Mouse (Mus musculus) hindbrain, postnatal 0 days (tissue): ENCODE measurements around the gene Gm9507. TPM values are rescaled to one million over a fixed set of nuclear protein-coding genes. Genes with fewer than 3 reads are reported as not detected.
"Not testable (repeated sequence)": the region's sequence is repeated elsewhere in the genome, so short reads cannot be mapped to it uniquely, and the experiment has no call there.

Source experiments
- ATAC-seq: fragments of 200-750 bp; cut with Nextera tagmentation; 2 replicates; pipeline ENCODE4 v1.8.0; 2017; ENCODE audit warnings: mild to moderate bottlenecking, moderate TSS enrichment, moderate library complexity
- DNase-seq: peaks from one replicate; pipeline ENCODE4 v3.0.0-alpha.2; 2015; ENCODE audit warnings: low spot score
- H3K27ac ChIP-seq: fragments of 300-500 bp; sonication (generic); 2 replicates; pipeline ENCODE4 v1.5.1; 2014; ENCODE audit warnings: mild to moderate bottlenecking
- H3K27me3 ChIP-seq: fragments of 300-500 bp; sonication (generic); 2 replicates; pipeline ENCODE4 v1.6.1; 2014; ENCODE audit warnings: low read length, mixed read lengths; ENCODE audit not compliant: insufficient read depth
- H3K36me3 ChIP-seq: fragments of 300-500 bp; sonication (generic); 2 replicates; pipeline ENCODE4 v1.6.1; 2014; ENCODE audit warnings: low read length, mixed read lengths; ENCODE audit not compliant: insufficient read depth
- H3K4me1 ChIP-seq: fragments of 300-500 bp; sonication (generic); 2 replicates; pipeline ENCODE4 v1.6.1; 2014; ENCODE audit warnings: antibody characterized with exemption, low read length, mixed read lengths; ENCODE audit not compliant: insufficient read depth
- H3K4me2 ChIP-seq: fragments of 300-500 bp; sonication (generic); 2 replicates; pipeline ENCODE4 v1.6.1; 2014; ENCODE audit warnings: low read depth, mild to moderate bottlenecking, low read length, moderate library complexity, mixed read lengths
- H3K4me3 ChIP-seq: fragments of 300-500 bp; sonication (generic); 2 replicates; pipeline ENCODE4 v1.5.1; 2014; ENCODE audit warnings: low read length
- H3K9ac ChIP-seq: fragments of 300-500 bp; sonication (generic); replicated peaks from 2 replicates; pipeline ENCODE4 v1.6.1; 2014; ENCODE audit warnings: mild to moderate bottlenecking, low read length, moderate library complexity, mixed read lengths
- H3K9me3 ChIP-seq: fragments of 300-500 bp; sonication (generic); 2 replicates; pipeline ENCODE4 v1.6.1; 2016; ENCODE audit warnings: low read length, mixed read lengths
- CTCF ChIP-seq: IDR thresholded peaks from 2 replicates; pipeline ENCODE4 v1.5.1; 2016; ENCODE audit warnings: antibody characterized with exemption, control low read depth, low read depth
- WGBS: fragments of 180-500 bp; shearing (Covaris S2); extraction: QIAGEN DNeasy Blood & Tissue Kit; methylation state at CpG from one replicate; pipeline ENCODE4 v1.1.7; 2014; 5-methylcytosine and 5-hydroxymethylcytosine counted together
- polyA plus RNA-seq: library from polyadenylated mRNA; unstranded; fragments of >200 nt; fragmentation: Nextera tagmentation; extraction: Ambion mirVana; gene quantifications from 2 replicates; pipeline ENCODE4 v1.2.1, GENCODE M21; 2015
- total RNA-seq: library from RNA; depleted of rRNA; stranded (reverse); fragments of >200 nt; gene quantifications from 2 replicates; pipeline ENCODE4 v1.2.3, GENCODE M21; 2014

Gm9507 gene
- total and polyA plus RNA-seq, 2 experiments from 2014 or later = not detected

DNA sequence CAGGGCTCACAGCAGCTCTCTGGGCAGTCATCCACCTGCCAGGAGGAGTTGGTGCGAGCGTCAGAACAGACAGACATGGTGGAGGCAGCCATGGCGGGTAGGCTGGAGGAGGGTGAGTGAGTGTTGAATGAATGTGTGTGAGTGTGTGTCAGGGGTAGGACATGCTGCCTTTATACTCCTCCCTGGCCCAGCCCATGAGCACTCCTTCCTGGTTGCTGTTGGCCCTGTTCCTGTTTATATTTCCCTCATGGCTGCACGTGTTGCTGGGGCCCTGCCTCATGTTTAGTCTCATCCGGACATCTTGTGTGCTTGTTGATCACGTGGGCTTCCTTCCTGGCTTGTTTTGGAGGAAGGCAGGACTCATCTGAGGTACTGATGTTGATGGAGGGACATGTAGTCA, 15.3 kb upstream of the Gm9507 start, which contains the start of gene Krtap10-4:
Krtap10-4 (minus strand) TSS at position 145 of the 400 bp plus-strand sequence.
- ATAC-seq = no peak
- H3K4me3 ChIP-seq = no peak within 1 kb of the TSS
- no peak within 1 kb of the TSS for H3K4me2 ChIP-seq
- H3K9ac ChIP-seq = no peak within 1 kb of the TSS
- no peak for DNase-seq
- H3K36me3 ChIP-seq = no peaks in the 10 kb centered on the region
- WGBS = 56% methylated on average over 6 of the region's 6 CpGs
- TF ChIP-seq CTCF = no peak
- no peak within 1 kb of the TSS for H3K27ac ChIP-seq
- H3K9me3 ChIP-seq = no peaks in the 10 kb centered on the region
- H3K27me3 ChIP-seq = no peaks in the 10 kb centered on the region
- no peaks in the 10 kb centered on the region for H3K4me1 ChIP-seq

DNA sequence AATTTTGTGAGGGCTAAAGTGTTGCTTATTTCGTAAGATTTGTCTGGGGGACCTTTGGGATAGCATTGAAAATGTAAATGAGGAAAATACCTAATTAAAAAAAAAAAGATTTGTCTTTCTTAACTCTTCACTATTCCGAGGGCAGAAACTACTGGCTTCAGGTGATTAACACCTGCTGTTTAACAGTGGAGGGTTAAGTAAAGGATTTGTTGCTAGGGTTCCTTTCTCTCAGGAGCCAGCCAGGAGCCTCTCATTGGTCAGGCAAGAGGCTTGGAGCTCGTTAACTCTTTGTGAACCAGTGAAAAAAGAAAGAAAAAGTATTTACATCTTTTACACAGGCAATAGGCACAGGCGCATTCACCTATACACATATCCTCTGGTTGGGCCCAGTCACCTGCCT, 7.6 kb upstream of the Gm9507 start:
- DNase-seq = no peak
- Histone ChIP-seq H3K9ac (no peak overlapping the region), H3K27me3 (no peaks in the 10 kb centered on the region), H3K4me3 (no peak overlapping the region), H3K36me3 (no peaks in the 10 kb centered on the region), H3K9me3 (no peaks in the 10 kb centered on the region), H3K27ac (no peak overlapping the region), H3K4me1 (no peaks in the 10 kb centered on the region), H3K4me2 (no peak overlapping the region)
- no peak for TF ChIP-seq CTCF
- no peak for ATAC-seq
- WGBS = 47% methylated on average over 4 of the region's 4 CpGs

DNA sequence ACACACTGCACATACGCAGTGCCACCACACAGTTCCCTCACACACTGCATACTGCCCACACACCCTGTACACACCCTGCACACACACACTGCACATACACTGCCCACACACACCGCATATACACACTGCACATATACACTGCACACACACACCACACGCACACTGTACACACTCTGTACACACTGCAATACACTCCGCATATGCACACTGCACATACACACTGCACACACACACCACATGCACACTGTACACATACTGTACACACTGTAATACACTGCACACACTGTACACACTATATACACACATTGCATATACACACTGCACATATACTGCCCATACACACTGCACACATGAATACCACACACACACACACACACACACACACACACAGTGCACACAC, 6.9 kb upstream of the Gm9507 start:
- H3K9me3 ChIP-seq = no peaks in the 10 kb centered on the region
- no peaks in the 10 kb centered on the region for H3K27me3 ChIP-seq
- H3K4me2 ChIP-seq = no peak overlapping the region
- no peaks in the 10 kb centered on the region for H3K36me3 ChIP-seq
- H3K4me1 ChIP-seq = no peaks in the 10 kb centered on the region
- WGBS = 96% methylated on average over 4 of the region's 4 CpGs
- no peak overlapping the region for H3K9ac ChIP-seq
- no peak overlapping the region for H3K4me3 ChIP-seq
- no peak for DNase-seq
- no peak overlapping the region for H3K27ac ChIP-seq
- ATAC-seq = peak; percentile 52
- no peak for TF ChIP-seq CTCF

DNA sequence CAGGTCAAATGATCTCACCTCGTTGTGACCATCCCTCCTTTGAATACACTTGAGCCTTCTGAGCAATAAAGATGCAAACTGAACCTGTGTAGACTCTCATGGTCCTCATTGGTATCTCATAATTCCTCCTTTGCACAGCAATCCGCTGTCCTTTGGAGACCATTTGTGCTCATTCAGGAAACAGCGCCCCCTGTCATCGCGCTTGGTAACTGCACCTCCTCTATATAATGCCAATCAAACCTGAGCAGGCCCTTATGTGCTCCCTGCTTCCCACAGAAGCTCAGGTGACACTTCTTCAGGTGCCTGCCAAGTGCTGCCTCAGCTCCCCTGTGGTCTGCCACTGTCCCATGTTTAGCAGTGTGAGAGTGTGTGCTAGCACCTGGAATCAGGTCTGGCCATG, 3.9 kb upstream of the Gm9507 start:
- peak; percentile 51 for DNase-seq
- Histone ChIP-seq H3K9ac (no peak overlapping the region), H3K4me3 (no peak overlapping the region), H3K9me3 (no peaks in the 10 kb centered on the region), H3K27ac (no peak overlapping the region), H3K4me2 (no peak overlapping the region), H3K36me3 (no peaks in the 10 kb centered on the region), H3K27me3 (no peaks in the 10 kb centered on the region), H3K4me1 (no peaks in the 10 kb centered on the region)
- peak; percentile 48; the same call in 1 of the 2 replicates for ATAC-seq
- 30% methylated on average over 5 of the region's 5 CpGs for WGBS
- peak; percentile 72 for TF ChIP-seq CTCF

DNA sequence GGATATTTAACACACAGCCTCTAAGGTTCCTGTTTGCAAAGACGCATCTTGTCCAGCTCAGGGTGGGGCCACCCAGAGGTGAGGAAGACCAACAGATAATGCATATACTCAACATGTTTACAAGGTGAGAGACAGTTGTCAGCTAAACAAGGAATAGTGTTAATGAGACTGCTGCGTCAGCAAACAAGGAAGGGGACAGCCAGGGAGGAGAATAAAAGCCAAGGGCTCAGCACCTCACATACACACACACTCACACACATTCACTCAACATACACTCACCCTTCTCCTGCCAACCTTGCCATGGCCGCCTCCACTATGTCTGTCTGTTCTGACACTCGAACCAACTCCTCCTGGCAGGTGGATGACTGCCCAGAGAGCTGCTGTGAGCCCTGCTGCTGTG, 2.7 kb upstream of the Gm9507 start, which contains the start of gene Gm2696:
Gm2696 (plus strand) TSS at position 301 of the 400 bp plus-strand sequence.
- Histone ChIP-seq H3K27ac (no peak within 1 kb of the TSS), H3K4me2 (no peak within 1 kb of the TSS), H3K36me3 (no peaks in the 10 kb centered on the region), H3K4me1 (no peaks in the 10 kb centered on the region), H3K9ac (no peak within 1 kb of the TSS), H3K27me3 (no peaks in the 10 kb centered on the region), H3K9me3 (no peaks in the 10 kb centered on the region), H3K4me3 (no peak within 1 kb of the TSS)
- ATAC-seq (no peak), DNase-seq (no peak)
- TF ChIP-seq CTCF = no peak
- 44% methylated on average over 4 of the region's 4 CpGs for WGBS

DNA sequence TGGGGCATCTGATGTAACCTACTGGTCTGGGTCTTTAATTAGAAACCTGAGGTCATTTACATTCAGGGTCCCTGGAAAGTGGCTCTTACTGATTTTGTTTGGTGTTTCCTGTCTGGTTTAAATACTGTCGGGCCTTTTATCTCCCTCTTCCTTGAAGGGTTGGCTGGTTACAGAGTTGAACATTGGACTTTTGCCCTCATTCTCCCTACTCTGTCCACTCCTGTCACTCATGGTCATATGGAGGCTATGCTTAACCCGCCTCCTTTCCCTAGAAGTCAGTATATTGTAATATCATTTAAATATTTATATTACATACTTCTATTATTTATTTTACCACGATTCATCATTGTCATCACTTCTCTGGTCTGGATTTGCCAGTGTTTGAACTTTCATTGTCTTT, 7.5 kb downstream of the Gm9507 start:
- 80% methylated on average over 3 of the region's 3 CpGs for WGBS
- H3K27me3 ChIP-seq = no peaks in the 10 kb centered on the region
- no peak overlapping the region for H3K4me2 ChIP-seq
- H3K4me1 ChIP-seq = no peaks in the 10 kb centered on the region
- H3K9me3 ChIP-seq = no peaks in the 10 kb centered on the region
- DNase-seq (no peak), ATAC-seq (no peak)
- H3K9ac ChIP-seq = no peak overlapping the region
- no peak for TF ChIP-seq CTCF
- no peak overlapping the region for H3K4me3 ChIP-seq
- H3K27ac ChIP-seq = no peak overlapping the region
- no peaks in the 10 kb centered on the region for H3K36me3 ChIP-seq

DNA sequence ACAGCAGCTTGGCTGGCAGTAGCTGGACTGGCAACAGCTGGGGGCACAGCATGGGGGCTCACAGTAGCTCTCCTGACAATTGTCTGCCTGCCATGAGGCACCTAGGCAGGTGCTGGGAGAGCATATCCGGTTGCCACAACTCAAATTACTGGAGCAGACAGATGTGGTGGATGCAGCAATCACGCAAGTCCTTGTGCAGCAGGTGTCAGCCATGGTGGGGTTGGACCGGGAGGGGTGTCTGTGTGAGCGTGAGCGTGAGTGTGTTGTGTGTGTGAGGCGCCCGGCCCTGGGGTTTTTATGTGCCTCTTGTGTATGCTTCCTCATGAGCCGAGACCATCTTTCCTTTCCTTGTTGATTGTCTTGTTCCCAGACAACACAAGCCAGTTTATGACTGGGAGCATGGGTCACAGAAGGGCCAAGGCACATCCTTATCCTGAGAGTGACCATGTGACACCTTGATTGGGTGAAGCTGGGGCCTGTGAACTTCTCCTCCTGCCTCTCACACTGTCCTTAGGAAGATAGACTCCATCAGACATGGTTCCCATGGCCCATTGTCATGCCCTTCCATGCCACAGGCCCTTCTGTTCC, 12.6 kb downstream of the Gm9507 start, which contains the start of gene Gm19668:
Gm19668 (minus strand) TSS at position 213 of the 588 bp plus-strand sequence.
- Histone ChIP-seq H3K4me1 (no peaks in the 10 kb centered on the region), H3K36me3 (no peaks in the 10 kb centered on the region), H3K9ac (no peak within 1 kb of the TSS), H3K9me3 (no peaks in the 10 kb centered on the region), H3K4me3 (no peak within 1 kb of the TSS), H3K4me2 (no peak within 1 kb of the TSS), H3K27ac (no peak within 1 kb of the TSS), H3K27me3 (no peaks in the 10 kb centered on the region)
- TF ChIP-seq CTCF = no peak
- ATAC-seq = 0 out of 2 replicates have a peak, but pooled peaks have one; percentile 18
- WGBS = 64% methylated on average over 8 of the region's 8 CpGs
- DNase-seq = no peak

DNA sequence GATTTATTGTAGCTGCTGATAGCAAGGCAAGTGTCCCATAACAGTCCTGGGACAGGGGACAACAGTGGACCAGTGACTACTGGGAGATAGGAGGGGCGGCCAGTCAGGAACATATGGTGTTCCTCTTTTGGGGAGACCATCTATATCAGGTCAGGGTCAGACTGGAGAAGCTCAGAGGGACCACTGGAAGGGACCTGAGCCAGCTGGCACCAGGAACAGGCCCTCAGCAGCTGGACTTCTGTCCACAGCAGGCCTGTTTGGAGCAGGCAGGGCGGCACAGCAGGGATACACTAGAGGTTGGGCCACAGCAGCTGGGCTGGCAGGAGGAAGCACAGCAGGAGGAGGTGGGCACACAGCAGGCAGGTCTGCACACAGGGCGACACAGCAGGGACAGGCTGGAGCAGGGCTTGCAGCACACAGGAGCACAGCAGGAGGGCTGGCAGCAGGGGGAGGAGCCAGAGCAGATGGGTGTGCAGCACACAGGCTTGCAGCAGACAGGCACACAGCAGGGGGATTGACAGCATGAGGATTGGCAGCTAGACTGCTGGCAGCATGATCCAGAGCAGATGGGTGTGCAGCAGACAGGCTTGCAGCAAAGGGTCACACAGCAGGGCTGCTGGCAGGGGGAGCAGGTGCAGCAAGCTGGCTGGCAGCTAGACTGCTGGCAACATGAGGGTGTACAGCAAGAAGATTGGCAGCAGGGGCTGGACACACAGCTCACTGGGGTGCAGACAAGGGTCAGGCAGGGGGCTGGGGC, 13.3 kb downstream of the Gm9507 start:
- 43% methylated on average over 3 of the region's 3 CpGs for WGBS

More for the DNA sequence above, 13.3 kb downstream of the Gm9507 start:
- not testable (repeated sequence) for H3K4me1 ChIP-seq, H3K9ac ChIP-seq, H3K36me3 ChIP-seq, H3K4me3 ChIP-seq, H3K9me3 ChIP-seq, H3K27me3 ChIP-seq, ATAC-seq, H3K4me2 ChIP-seq, DNase-seq, H3K27ac ChIP-seq
